Mouse (Mus musculus) intestine, embryonic 15.5 days (tissue): Measurements from ENCODE around the gene Usp24. TPM values are rescaled to one million over a fixed set of nuclear protein-coding genes. Genes with fewer than 3 reads are reported as not detected.

Experiments
- ATAC-seq: fragments of 200-750 bp; cut with Nextera tagmentation; 2 replicates; pipeline ENCODE4 v1.8.0; 2017; ENCODE audit warnings: moderate TSS enrichment, moderate library complexity
- H3K27ac ChIP-seq: fragments of 300-500 bp; sonication (generic); 2 replicates; pipeline ENCODE4 v1.5.1; 2015; ENCODE audit warnings: mild to moderate bottlenecking, inconsistent platforms
- H3K27me3 ChIP-seq: fragments of 300-500 bp; sonication (generic); replicated peaks from 2 replicates; pipeline ENCODE4 v1.6.1; 2015; ENCODE audit warnings: inconsistent platforms
- H3K36me3 ChIP-seq: fragments of 300-500 bp; sonication (generic); 2 replicates; pipeline ENCODE4 v1.6.1; 2015; ENCODE audit warnings: inconsistent platforms
- H3K4me1 ChIP-seq: fragments of 300-500 bp; sonication (generic); replicated peaks from 2 replicates; pipeline ENCODE4 v1.6.1; 2015; ENCODE audit warnings: inconsistent platforms
- H3K4me2 ChIP-seq: fragments of 300-500 bp; sonication (generic); replicated peaks from 2 replicates; pipeline ENCODE4 v1.6.1; 2015; ENCODE audit warnings: mild to moderate bottlenecking, inconsistent platforms
- H3K4me3 ChIP-seq: fragments of 300-500 bp; sonication (generic); replicated peaks from 2 replicates; pipeline ENCODE4 v1.5.1; 2015; ENCODE audit warnings: inconsistent platforms
- H3K9ac ChIP-seq: fragments of 300-500 bp; sonication (generic); 2 replicates; pipeline ENCODE4 v1.6.1; 2015; ENCODE audit warnings: inconsistent platforms
- H3K9me3 ChIP-seq: fragments of 300-500 bp; sonication (generic); 2 replicates; pipeline ENCODE4 v1.6.1; 2016; ENCODE audit warnings: inconsistent platforms
- WGBS: fragments of 180-500 bp; shearing (Covaris S2); methylation state at CpG from one replicate; pipeline ENCODE4 v1.1.7; 2015; 5-methylcytosine and 5-hydroxymethylcytosine counted together
- polyA plus RNA-seq: library from polyadenylated mRNA; unstranded; fragments of >200 nt; fragmentation: Nextera tagmentation; extraction: Ambion mirVana; gene quantifications from 2 replicates; pipeline ENCODE4 v1.2.1, GENCODE M21; 2015

The Usp24 gene
- polyA plus RNA-seq, 1 experiment from 2014 or later, result 7.5 TPM

- Histone ChIP-seq H3K36me3 (no peaks in the 10 kb centered on the region), H3K27me3 (no peaks in the 10 kb centered on the region), H3K9ac (no peak overlapping the region), H3K9me3 (no peaks in the 10 kb centered on the region), H3K4me3 (no peak overlapping the region), H3K27ac (no peak overlapping the region), H3K4me2 (no peak overlapping the region), H3K4me1 (no peaks in the 10 kb centered on the region)
- 74% methylated on average over 5 of the region's 5 CpGs for WGBS
- no peak for ATAC-seq
Measured at GRCm38 (mm10) chr4:106470921-106471320, 154.9 kb downstream of the Usp24 start.

- no peak overlapping the region for H3K4me3 ChIP-seq
- no peaks in the 10 kb centered on the region for H3K9me3 ChIP-seq
- 7% methylated on average over 3 of the region's 3 CpGs for WGBS
- no peaks in the 10 kb centered on the region for H3K27me3 ChIP-seq
- H3K36me3 ChIP-seq, result no peaks in the 10 kb centered on the region
- H3K4me1 ChIP-seq, result no peaks in the 10 kb centered on the region
- H3K9ac ChIP-seq, result no peak overlapping the region
- peak; percentile 51 for ATAC-seq
- no peak overlapping the region for H3K27ac ChIP-seq
- no peak overlapping the region for H3K4me2 ChIP-seq
Measured at GRCm38 (mm10) chr4:106472335-106472734, 156.3 kb downstream of the Usp24 start.

- 7% methylated on average over 6 of the region's 6 CpGs for WGBS
- no peaks in the 10 kb centered on the region for H3K4me1 ChIP-seq
- no peaks in the 10 kb centered on the region for H3K9me3 ChIP-seq
- no peak overlapping the region for H3K4me2 ChIP-seq
- H3K36me3 ChIP-seq, result no peaks in the 10 kb centered on the region
- no peak overlapping the region for H3K27ac ChIP-seq
- peak; percentile 57 for ATAC-seq
- H3K27me3 ChIP-seq, result no peaks in the 10 kb centered on the region
- H3K9ac ChIP-seq, result no peak overlapping the region
- H3K4me3 ChIP-seq, result no peak overlapping the region
Measured at GRCm38 (mm10) chr4:106474241-106474640, 158.2 kb downstream of the Usp24 start.

- no peaks in the 10 kb centered on the region for H3K4me1 ChIP-seq
- H3K4me3 ChIP-seq, result no peak overlapping the region
- H3K27ac ChIP-seq, result no peak overlapping the region
- H3K4me2 ChIP-seq, result no peak overlapping the region
- ATAC-seq, result no peak
- H3K27me3 ChIP-seq, result peaks cover 21% of the 10 kb centered on the region; the same call in 1 of the 2 replicates
- 75% methylated on average over 3 of the region's 3 CpGs for WGBS
- H3K9ac ChIP-seq, result no peak overlapping the region
- H3K9me3 ChIP-seq, result no peaks in the 10 kb centered on the region
- no peaks in the 10 kb centered on the region for H3K36me3 ChIP-seq
Measured at GRCm38 (mm10) chr4:106480545-106480944, 164.5 kb downstream of the Usp24 start.

GRCm38 (mm10) chr4:106483215-106483727 is 167.3 kb downstream of the Usp24 start:
- ATAC-seq, result no peak
- Histone ChIP-seq H3K27ac (no peak overlapping the region), H3K4me2 (no peak overlapping the region), H3K9ac (no peak overlapping the region), H3K4me3 (no peak overlapping the region), H3K9me3 (no peaks in the 10 kb centered on the region), H3K36me3 (no peaks in the 10 kb centered on the region), H3K27me3 (peaks cover 21% of the 10 kb centered on the region; the same call in 1 of the 2 replicates), H3K4me1 (no peaks in the 10 kb centered on the region)
- 54% methylated on average over 7 of the region's 7 CpGs for WGBS

GRCm38 (mm10) chr4:106483831-106484230 is 167.8 kb downstream of the Usp24 start:
- H3K4me3 ChIP-seq, result no peak overlapping the region
- ATAC-seq, result no peak
- no peaks in the 10 kb centered on the region for H3K4me1 ChIP-seq
- H3K36me3 ChIP-seq, result no peaks in the 10 kb centered on the region
- H3K27ac ChIP-seq, result no peak overlapping the region
- no peak overlapping the region for H3K9ac ChIP-seq
- H3K27me3 ChIP-seq, result peaks cover 21% of the 10 kb centered on the region; the same call in 1 of the 2 replicates
- no peaks in the 10 kb centered on the region for H3K9me3 ChIP-seq
- WGBS, result 72% methylated on average over 1 of the region's 1 CpGs
- H3K4me2 ChIP-seq, result no peak overlapping the region

- no peak for ATAC-seq
- H3K9ac ChIP-seq, result no peak overlapping the region
- H3K36me3 ChIP-seq, result no peaks in the 10 kb centered on the region
- no peaks in the 10 kb centered on the region for H3K4me1 ChIP-seq
- no peaks in the 10 kb centered on the region for H3K27me3 ChIP-seq
- H3K9me3 ChIP-seq, result no peaks in the 10 kb centered on the region
- no peak overlapping the region for H3K27ac ChIP-seq
- no peak overlapping the region for H3K4me2 ChIP-seq
- H3K4me3 ChIP-seq, result no peak overlapping the region
- WGBS, result 58% methylated on average over 4 of the region's 4 CpGs
Measured at GRCm38 (mm10) chr4:106490620-106491019, 174.6 kb downstream of the Usp24 start.

Other genes with a start within 250 kb of the Usp24 start
- 155 and 161 TPM in 2 replicates for gene Pcsk9, start 148.1 kb downstream of the Usp24 start, polyA plus RNA-seq
- not detected in 2 replicates for gene Bsnd, start 176.1 kb downstream of the Usp24 start, polyA plus RNA-seq
- 8.0 and 9.1 TPM in 2 replicates for gene Dhcr24, start 244.8 kb downstream of the Usp24 start, polyA plus RNA-seq